Mouse (Mus musculus): Measurements from ENCODE around the gene Cnih3. TPM values are rescaled to one million over a fixed set of nuclear protein-coding genes. Genes with fewer than 3 reads are reported as not detected.

The Cnih3 gene
- polyA plus RNA-seq, 1 experiment from 2014 or later: 1.9 TPM

DNA sequence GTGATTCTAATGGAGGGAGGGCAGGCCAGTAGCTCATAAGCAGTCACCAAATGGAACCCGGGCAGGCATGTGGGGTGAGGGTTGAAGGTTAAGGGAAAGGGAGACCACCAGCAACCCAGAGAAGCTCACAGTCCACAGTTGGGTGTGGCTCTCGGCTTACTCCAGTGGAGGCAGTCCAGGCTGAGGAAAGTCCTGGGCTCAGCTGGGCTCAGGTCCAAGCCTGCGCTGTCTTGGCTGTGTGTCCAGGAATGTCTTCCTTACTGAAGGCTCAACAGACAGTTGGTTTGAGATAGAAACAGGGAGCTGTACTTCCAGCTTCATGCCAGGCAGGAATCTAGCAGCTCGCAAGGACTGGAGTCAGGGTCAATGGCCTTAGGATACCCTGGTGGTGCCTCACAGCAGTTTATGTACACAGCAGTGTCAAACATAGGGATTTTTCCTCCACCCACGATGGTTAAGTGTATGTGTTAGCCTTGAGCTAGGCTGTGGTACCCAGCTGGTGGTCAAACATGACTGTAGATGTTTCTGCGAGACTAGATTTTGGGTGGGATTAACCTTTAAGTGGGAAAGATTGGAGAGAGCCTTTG, 65.6 kb downstream of the Cnih3 start:
- H3K9ac ChIP-seq (ENCODE audit: low read length): no peak overlapping the region
- WGBS: 81% methylated on average over 6 of the region's 6 CpGs
- DNase-seq (ENCODE audit: low spot score) (no peak), ATAC-seq (replicated peaks; ENCODE audit: low FRiP score) (no peak)
- no peak overlapping the region for H3K4me2 ChIP-seq (ENCODE audit: low read depth, low read length, severe bottlenecking)
- no peaks in the 10 kb centered on the region for H3K27me3 ChIP-seq (ENCODE audit: control insufficient read depth, insufficient read depth, low read length)
- no peak overlapping the region for H3K27ac ChIP-seq (ENCODE audit: low read depth, low read length)
- H3K4me3 ChIP-seq (ENCODE audit: low read depth, low read length): no peak overlapping the region
- no peaks in the 10 kb centered on the region for H3K9me3 ChIP-seq (ENCODE audit: control insufficient read depth, low read length)
- no peaks in the 10 kb centered on the region for H3K36me3 ChIP-seq (ENCODE audit: control insufficient read depth, insufficient read depth, low read length)
- H3K4me1 ChIP-seq (replicated peaks; ENCODE audit: control insufficient read depth, insufficient read depth, low read length): no peaks in the 10 kb centered on the region

DNA sequence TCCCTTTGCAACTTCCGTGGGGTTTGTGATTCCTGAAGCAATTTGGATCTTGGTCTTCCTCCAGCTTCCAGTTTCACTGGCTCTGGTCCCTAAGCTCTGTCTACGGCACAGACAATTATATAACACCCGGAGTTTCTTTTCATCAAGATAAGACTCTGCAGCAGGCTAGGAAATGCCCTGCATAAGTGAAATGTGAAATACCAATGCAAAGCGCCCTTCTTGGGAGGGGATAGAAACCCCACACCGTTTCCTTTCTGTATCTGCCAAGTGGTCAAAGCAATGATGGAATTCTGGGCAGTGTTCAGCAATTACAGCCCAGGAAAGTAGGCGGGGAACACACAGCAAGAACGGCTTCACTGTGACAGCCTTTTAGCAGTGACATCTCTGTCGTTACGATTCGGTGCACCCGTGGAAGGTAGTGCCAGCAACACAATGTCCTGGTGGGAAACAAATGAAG, 67.7 kb downstream of the Cnih3 start:
- H3K4me3 ChIP-seq (ENCODE audit: low read depth, low read length): no peak overlapping the region
- no peak overlapping the region for H3K9ac ChIP-seq (ENCODE audit: low read length)
- no peaks in the 10 kb centered on the region for H3K36me3 ChIP-seq (ENCODE audit: control insufficient read depth, insufficient read depth, low read length)
- 48% methylated on average over 11 of the region's 11 CpGs for WGBS
- H3K9me3 ChIP-seq (ENCODE audit: control insufficient read depth, low read length): no peaks in the 10 kb centered on the region
- H3K4me2 ChIP-seq (ENCODE audit: low read depth, low read length, severe bottlenecking): no peak overlapping the region
- no peaks in the 10 kb centered on the region for H3K4me1 ChIP-seq (replicated peaks; ENCODE audit: control insufficient read depth, insufficient read depth, low read length)
- ATAC-seq (replicated peaks; ENCODE audit: low FRiP score) (no peak), DNase-seq (ENCODE audit: low spot score) (no peak)
- H3K27ac ChIP-seq (ENCODE audit: low read depth, low read length): no peak overlapping the region
- H3K27me3 ChIP-seq (ENCODE audit: control insufficient read depth, insufficient read depth, low read length): no peaks in the 10 kb centered on the region

DNA sequence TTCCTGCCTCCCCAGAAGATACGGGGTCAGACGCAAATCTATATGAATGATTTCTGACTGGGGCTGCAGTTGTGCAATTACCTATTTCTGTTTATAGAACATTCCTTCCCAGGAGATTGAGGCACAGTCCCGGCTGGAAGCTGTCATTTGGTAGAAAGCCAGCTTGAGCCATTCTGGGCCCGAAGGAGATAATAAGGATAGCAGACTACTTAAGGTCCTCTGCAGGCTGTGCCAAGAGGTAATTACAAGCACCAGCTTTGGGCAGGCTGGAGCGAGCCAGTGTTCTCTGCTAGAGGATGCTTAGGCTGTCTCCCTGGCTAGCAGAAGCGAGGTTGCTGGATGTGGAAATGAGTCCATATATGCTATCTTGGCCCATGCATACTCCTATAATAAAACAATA, 70.4 kb downstream of the Cnih3 start:
- H3K27ac ChIP-seq (ENCODE audit: low read depth, low read length): no peak overlapping the region
- H3K4me3 ChIP-seq (ENCODE audit: low read depth, low read length): no peak overlapping the region
- ATAC-seq (replicated peaks; ENCODE audit: low FRiP score) (no peak), DNase-seq (ENCODE audit: low spot score) (no peak)
- no peak overlapping the region for H3K9ac ChIP-seq (ENCODE audit: low read length)
- H3K27me3 ChIP-seq (ENCODE audit: control insufficient read depth, insufficient read depth, low read length): no peaks in the 10 kb centered on the region
- 81% methylated on average over 6 of the region's 6 CpGs for WGBS
- H3K36me3 ChIP-seq (ENCODE audit: control insufficient read depth, insufficient read depth, low read length): no peaks in the 10 kb centered on the region
- H3K4me2 ChIP-seq (ENCODE audit: low read depth, low read length, severe bottlenecking): no peak overlapping the region
- H3K9me3 ChIP-seq (ENCODE audit: control insufficient read depth, low read length): no peaks in the 10 kb centered on the region
- no peaks in the 10 kb centered on the region for H3K4me1 ChIP-seq (replicated peaks; ENCODE audit: control insufficient read depth, insufficient read depth, low read length)

DNA sequence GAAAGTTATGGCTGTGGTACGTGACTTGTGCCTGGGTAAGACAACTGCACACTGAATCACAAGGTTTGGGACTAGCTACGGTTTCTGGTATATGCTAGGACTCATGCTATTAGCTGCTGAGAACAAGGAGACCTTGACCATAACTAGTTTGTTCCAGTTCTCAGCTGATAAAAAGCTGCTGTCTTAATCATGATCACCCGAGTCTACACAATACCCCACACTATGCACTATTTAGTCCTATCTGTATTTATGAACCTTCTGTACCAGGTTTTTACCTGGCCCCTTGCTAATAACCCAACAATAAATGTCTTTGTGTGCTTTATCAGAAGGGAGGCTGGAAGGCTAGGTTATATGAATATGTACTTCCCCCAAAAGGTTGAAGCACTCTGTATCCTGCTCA, 72.5 kb downstream of the Cnih3 start:
- Histone ChIP-seq H3K4me1 (replicated peaks; ENCODE audit: control insufficient read depth, insufficient read depth, low read length) (no peaks in the 10 kb centered on the region), H3K4me3 (ENCODE audit: low read depth, low read length) (no peak overlapping the region), H3K27me3 (ENCODE audit: control insufficient read depth, insufficient read depth, low read length) (no peaks in the 10 kb centered on the region), H3K9me3 (ENCODE audit: control insufficient read depth, low read length) (no peaks in the 10 kb centered on the region), H3K4me2 (ENCODE audit: low read depth, low read length, severe bottlenecking) (no peak overlapping the region), H3K9ac (ENCODE audit: low read length) (no peak overlapping the region), H3K27ac (ENCODE audit: low read depth, low read length) (no peak overlapping the region), H3K36me3 (ENCODE audit: control insufficient read depth, insufficient read depth, low read length) (no peaks in the 10 kb centered on the region)
- 90% methylated on average over 3 of the region's 3 CpGs for WGBS
- DNase-seq (ENCODE audit: low spot score) (no peak), ATAC-seq (replicated peaks; ENCODE audit: low FRiP score) (no peak)

DNA sequence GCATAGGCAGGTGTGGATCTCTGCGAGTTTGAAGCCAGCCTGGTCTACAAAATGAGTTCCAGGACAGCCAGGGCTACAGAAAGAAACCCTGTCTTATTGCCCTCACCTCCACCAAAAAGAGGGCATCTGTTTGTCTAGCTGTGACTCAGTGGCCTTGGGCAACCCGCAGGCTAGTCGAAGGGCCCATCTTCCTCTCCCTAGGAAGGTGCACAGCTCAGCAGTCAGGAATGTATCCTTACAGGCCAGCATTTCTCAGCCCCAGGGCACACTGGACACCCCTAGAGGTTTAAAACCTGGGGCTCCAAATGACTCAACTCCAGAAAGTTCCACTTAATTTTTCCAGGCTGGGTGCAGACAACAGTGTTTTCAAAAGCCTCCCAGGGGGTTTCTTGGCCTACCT, 73.0 kb downstream of the Cnih3 start:
- no peaks in the 10 kb centered on the region for H3K27me3 ChIP-seq (ENCODE audit: control insufficient read depth, insufficient read depth, low read length)
- 89% methylated on average over 3 of the region's 3 CpGs for WGBS
- no peak for DNase-seq (ENCODE audit: low spot score)
- H3K4me2 ChIP-seq (ENCODE audit: low read depth, low read length, severe bottlenecking): no peak overlapping the region
- H3K4me1 ChIP-seq (replicated peaks; ENCODE audit: control insufficient read depth, insufficient read depth, low read length): no peaks in the 10 kb centered on the region
- no peaks in the 10 kb centered on the region for H3K36me3 ChIP-seq (ENCODE audit: control insufficient read depth, insufficient read depth, low read length)
- no peak for ATAC-seq (replicated peaks; ENCODE audit: low FRiP score)
- H3K4me3 ChIP-seq (ENCODE audit: low read depth, low read length): no peak overlapping the region
- H3K27ac ChIP-seq (ENCODE audit: low read depth, low read length): no peak overlapping the region
- no peaks in the 10 kb centered on the region for H3K9me3 ChIP-seq (ENCODE audit: control insufficient read depth, low read length)
- H3K9ac ChIP-seq (ENCODE audit: low read length): no peak overlapping the region

DNA sequence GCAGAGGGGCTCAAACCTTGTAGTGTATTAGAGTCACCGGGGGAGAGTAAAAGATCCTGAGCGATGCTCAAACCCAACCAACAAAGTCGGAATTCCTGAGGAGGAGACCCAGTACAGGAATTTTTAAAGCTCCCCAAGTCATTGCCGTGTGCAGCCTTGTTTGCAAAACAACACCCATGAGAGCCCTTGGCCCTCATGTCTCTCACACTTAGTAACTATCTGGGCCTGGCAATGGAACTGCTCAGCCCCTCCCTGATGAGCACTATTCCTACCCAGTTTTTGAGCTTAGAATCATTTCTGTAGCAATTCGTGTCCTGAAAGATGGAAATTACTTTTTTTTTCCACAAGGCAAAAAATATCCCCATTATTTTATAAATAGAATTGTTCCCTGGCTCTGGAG, 74.0 kb downstream of the Cnih3 start:
- H3K9me3 ChIP-seq (ENCODE audit: control insufficient read depth, low read length): no peaks in the 10 kb centered on the region
- no peak overlapping the region for H3K27ac ChIP-seq (ENCODE audit: low read depth, low read length)
- H3K36me3 ChIP-seq (ENCODE audit: control insufficient read depth, insufficient read depth, low read length): no peaks in the 10 kb centered on the region
- no peak for DNase-seq (ENCODE audit: low spot score)
- WGBS: 91% methylated on average over 5 of the region's 5 CpGs
- no peak overlapping the region for H3K4me2 ChIP-seq (ENCODE audit: low read depth, low read length, severe bottlenecking)
- no peak for ATAC-seq (replicated peaks; ENCODE audit: low FRiP score)
- no peaks in the 10 kb centered on the region for H3K27me3 ChIP-seq (ENCODE audit: control insufficient read depth, insufficient read depth, low read length)
- no peaks in the 10 kb centered on the region for H3K4me1 ChIP-seq (replicated peaks; ENCODE audit: control insufficient read depth, insufficient read depth, low read length)
- no peak overlapping the region for H3K9ac ChIP-seq (ENCODE audit: low read length)
- no peak overlapping the region for H3K4me3 ChIP-seq (ENCODE audit: low read depth, low read length)

DNA sequence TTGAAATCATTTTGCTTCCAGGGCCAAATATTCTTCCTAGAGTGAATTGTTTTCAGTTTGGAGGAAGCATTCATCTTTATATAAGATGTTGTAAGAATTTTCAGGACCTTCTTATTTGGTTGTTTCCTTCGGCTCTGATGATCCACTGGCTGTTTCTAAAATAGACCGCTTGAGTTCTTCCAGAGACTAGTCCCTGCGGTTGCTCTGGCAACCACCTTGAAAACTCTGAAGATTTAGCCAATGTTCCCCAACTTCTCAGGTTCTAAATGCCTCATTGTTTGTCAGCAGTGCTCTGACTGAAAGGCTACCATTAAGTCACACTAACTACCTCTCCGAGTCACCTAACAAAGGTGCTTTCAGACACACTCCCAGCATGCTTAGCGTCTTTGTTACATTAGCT, 80.8 kb downstream of the Cnih3 start:
- no peaks in the 10 kb centered on the region for H3K27me3 ChIP-seq (ENCODE audit: control insufficient read depth, insufficient read depth, low read length)
- 84% methylated on average over 5 of the region's 5 CpGs for WGBS
- H3K4me2 ChIP-seq (ENCODE audit: low read depth, low read length, severe bottlenecking): no peak overlapping the region
- no peaks in the 10 kb centered on the region for H3K4me1 ChIP-seq (replicated peaks; ENCODE audit: control insufficient read depth, insufficient read depth, low read length)
- H3K4me3 ChIP-seq (ENCODE audit: low read depth, low read length): no peak overlapping the region
- no peaks in the 10 kb centered on the region for H3K36me3 ChIP-seq (ENCODE audit: control insufficient read depth, insufficient read depth, low read length)
- H3K9ac ChIP-seq (ENCODE audit: low read length): no peak overlapping the region
- DNase-seq (ENCODE audit: low spot score): no peak
- no peak overlapping the region for H3K27ac ChIP-seq (ENCODE audit: low read depth, low read length)
- H3K9me3 ChIP-seq (ENCODE audit: control insufficient read depth, low read length): no peaks in the 10 kb centered on the region
- no peak for ATAC-seq (replicated peaks; ENCODE audit: low FRiP score)

DNA sequence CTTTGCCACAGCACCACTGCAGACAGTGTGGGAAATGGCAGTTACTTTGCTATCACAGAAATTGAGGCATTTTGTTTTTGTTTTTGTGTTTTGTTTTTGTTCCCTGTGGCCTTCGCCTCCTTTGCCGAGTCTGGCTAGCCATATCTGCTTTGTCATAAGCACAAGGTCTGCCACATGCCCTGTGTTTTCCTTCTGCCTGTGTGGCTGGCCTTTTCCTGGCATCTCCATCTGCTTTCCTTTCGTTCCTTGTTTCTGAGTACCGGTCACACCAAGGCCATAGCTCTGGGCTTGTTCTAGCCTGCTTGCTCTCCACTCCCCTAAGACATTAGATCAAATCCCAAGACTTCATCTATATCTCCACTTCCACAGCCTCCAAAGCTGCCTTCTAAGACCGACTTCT, 83.0 kb downstream of the Cnih3 start:
- Histone ChIP-seq H3K4me1 (replicated peaks; ENCODE audit: control insufficient read depth, insufficient read depth, low read length) (no peaks in the 10 kb centered on the region), H3K27me3 (ENCODE audit: control insufficient read depth, insufficient read depth, low read length) (no peaks in the 10 kb centered on the region), H3K36me3 (ENCODE audit: control insufficient read depth, insufficient read depth, low read length) (no peaks in the 10 kb centered on the region), H3K4me3 (ENCODE audit: low read depth, low read length) (no peak overlapping the region), H3K27ac (ENCODE audit: low read depth, low read length) (no peak overlapping the region), H3K9me3 (ENCODE audit: control insufficient read depth, low read length) (no peaks in the 10 kb centered on the region), H3K4me2 (ENCODE audit: low read depth, low read length, severe bottlenecking) (no peak overlapping the region), H3K9ac (ENCODE audit: low read length) (no peak overlapping the region)
- DNase-seq (ENCODE audit: low spot score): no peak
- ATAC-seq (replicated peaks; ENCODE audit: low FRiP score): no peak
- 82% methylated on average over 5 of the region's 5 CpGs for WGBS

DNA sequence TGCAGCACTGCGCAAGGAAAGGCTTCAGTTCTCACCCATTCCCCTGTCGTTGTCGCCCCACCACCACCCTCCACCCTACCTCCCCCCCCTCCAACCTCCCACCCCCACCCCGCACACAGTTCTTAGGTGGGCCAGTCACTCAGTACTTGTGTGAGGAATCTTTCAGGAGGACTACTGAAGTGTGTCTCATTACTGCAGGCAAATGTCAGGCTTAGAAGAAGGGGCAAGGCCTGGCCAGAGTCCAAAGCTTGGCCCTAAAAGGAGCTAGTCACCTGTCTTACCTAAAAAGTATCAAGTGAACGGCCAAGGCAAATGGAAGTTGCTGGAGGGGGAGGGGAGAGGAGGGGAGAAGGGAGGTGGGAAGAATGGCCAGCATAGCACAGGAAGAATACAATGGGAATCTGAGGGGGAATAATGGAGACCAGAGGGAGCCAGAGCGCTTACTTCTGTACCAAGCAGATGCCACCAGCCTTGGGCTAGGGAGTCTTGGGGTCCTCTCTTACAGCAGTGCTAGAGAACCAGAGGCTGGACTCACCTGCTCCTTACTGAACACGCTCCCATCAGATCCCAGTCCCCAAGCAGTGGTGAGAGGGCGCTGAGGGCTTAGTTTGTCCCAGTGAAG, 88.7 kb downstream of the Cnih3 start:
- H3K4me3 ChIP-seq (ENCODE audit: low read depth, low read length): no peak overlapping the region

More for the DNA sequence above, 88.7 kb downstream of the Cnih3 start:
- Histone ChIP-seq H3K27me3 (ENCODE audit: control insufficient read depth, insufficient read depth, low read length) (no peaks in the 10 kb centered on the region), H3K9me3 (ENCODE audit: control insufficient read depth, low read length) (no peaks in the 10 kb centered on the region), H3K36me3 (ENCODE audit: control insufficient read depth, insufficient read depth, low read length) (no peaks in the 10 kb centered on the region), H3K9ac (ENCODE audit: low read length) (no peak overlapping the region), H3K4me2 (ENCODE audit: low read depth, low read length, severe bottlenecking) (no peak overlapping the region), H3K4me1 (replicated peaks; ENCODE audit: control insufficient read depth, insufficient read depth, low read length) (no peaks in the 10 kb centered on the region), H3K27ac (ENCODE audit: low read depth, low read length) (no peak overlapping the region)
- DNase-seq (ENCODE audit: low spot score): no peak
- no peak for ATAC-seq (replicated peaks; ENCODE audit: low FRiP score)
- 75% methylated on average over 8 of the region's 8 CpGs for WGBS

All from forebrain, embryonic 11.5 days (tissue).